Comparison of ENCODE assay signal across 13 mouse cellular contexts in genomic region chr9:116313932-116314790, GRCm38 (mm10).
A peak's percentile ranks its signal among the peaks of the same experiment; 100 is the strongest.
DNase-seq lines count a peak whose midpoint lies in the region; ATAC-seq and TF ChIP-seq lines count a peak whose summit lies in the region.
"Had no signal": no experiment of that assay in that cellular context is flagged by ENCODE, and none has a peak within 500 bp of the region (broad histone marks: within the 10 kb centered on the region; RNA-seq: fewer than 3 reads in every experiment).

No protein-coding gene starts in this region.

- H3K4me1 ChIP-seq in heart, embryonic 10.5 days: peaks cover 5% of the 10 kb centered on the region; the same call in 1 of the 2 replicates
- H3K4me1 ChIP-seq in lung, embryonic 14.5 days (ENCODE audit: insufficient read depth): no peaks in the 10 kb centered on the region
- no peaks in the 10 kb centered on the region for H3K4me1 ChIP-seq in thymus, adult 2 months (replicated peaks; ENCODE audit: control insufficient read depth, insufficient read depth, low read length)
- H3K4me1 ChIP-seq: limb, embryonic 13.5 days; megakaryocyte, embryonic 14.5 days had no signal

- no peaks in the 10 kb centered on the region for H3K9me3 ChIP-seq in heart, embryonic 10.5 days
- no peaks in the 10 kb centered on the region for H3K9me3 ChIP-seq in lung, embryonic 14.5 days (ENCODE audit: low read depth, low read length)
- H3K9me3 ChIP-seq: limb, embryonic 13.5 days; megakaryocyte, embryonic 14.5 days had no signal

- no peak for TF ChIP-seq POLR2A in thymus, adult 2 months (IDR thresholded peaks at IDR 0.05; ENCODE audit: control insufficient read depth, extremely low read depth, insufficient read depth, low read length, poor library complexity)

- DNase-seq in heart, adult 11 months: peak; percentile 94
- DNase-seq in heart, embryonic 10.5 days (ENCODE audit: low spot score): no peak
- DNase-seq in urinary bladder, postnatal 14 days (ENCODE audit: low spot score): peak; percentile 49
- DNase-seq in urinary bladder, postnatal 25 days (ENCODE audit: low spot score): no peak
- peak; percentile 51 for DNase-seq in lung, embryonic 14.5 days
- no peak for DNase-seq in thymus, adult 2 months
- no peak for DNase-seq in natural killer cell, adult 2 months (ENCODE audit: low spot score in 2 of 2)
- no peak for DNase-seq in layer of hippocampus, adult 8-10 months (ENCODE audit: low spot score in 2 of 2)
- DNase-seq: cerebellum, adult 2 months; kidney, postnatal 36 days; right cerebral cortex, postnatal 14 days had no signal

- no peaks in the 10 kb centered on the region for H3K27me3 ChIP-seq in heart, embryonic 10.5 days (ENCODE audit: insufficient read depth, poor library complexity, severe bottlenecking)
- no peaks in the 10 kb centered on the region for H3K27me3 ChIP-seq in lung, embryonic 14.5 days (ENCODE audit: insufficient read depth, low read length)
- H3K27me3 ChIP-seq in thymus, adult 2 months (ENCODE audit: control insufficient read depth, insufficient read depth, low read length): no peaks in the 10 kb centered on the region
- H3K27me3 ChIP-seq: limb, embryonic 13.5 days had no signal

- no peak overlapping the region for H3K9ac ChIP-seq in lung, embryonic 14.5 days
- H3K9ac ChIP-seq: limb, embryonic 13.5 days had no signal

- 0 out of 2 replicates have a peak, but pooled peaks have one; percentile 11 for ATAC-seq in lung, embryonic 14.5 days (ENCODE audit: insufficient read depth)

- TF ChIP-seq CTCF in lung, embryonic 14.5 days (IDR thresholded peaks at IDR 0.05; ENCODE audit: low read depth): no peak
- no peak for TF ChIP-seq CTCF in thymus, adult 2 months (IDR thresholded peaks at IDR 0.05; ENCODE audit: borderline replicate concordance, control insufficient read depth, extremely low read depth, insufficient read depth, low read length, poor library complexity)

- no peak overlapping the region for H3K4me3 ChIP-seq in heart, embryonic 10.5 days
- no peak overlapping the region for H3K4me3 ChIP-seq in lung, embryonic 14.5 days (ENCODE audit: low read depth, low read length)
- no peak overlapping the region for H3K4me3 ChIP-seq in thymus, adult 2 months (ENCODE audit: control insufficient read depth, insufficient read depth, low read length)
- H3K4me3 ChIP-seq: limb, embryonic 13.5 days; megakaryocyte, embryonic 14.5 days had no signal

- WGBS in heart, embryonic 10.5 days: 59% methylated on average over 14 of the region's 14 CpGs
- WGBS in lung, embryonic 14.5 days: 47% methylated on average over 14 of the region's 14 CpGs
- WGBS in thymus, adult 2 months: 94% methylated on average over 14 of the region's 14 CpGs

- no peak overlapping the region for H3K4me2 ChIP-seq in lung, embryonic 14.5 days
- H3K4me2 ChIP-seq: limb, embryonic 13.5 days had no signal

- H3K36me3 ChIP-seq in heart, embryonic 10.5 days: no peaks in the 10 kb centered on the region
- no peaks in the 10 kb centered on the region for H3K36me3 ChIP-seq in lung, embryonic 14.5 days (ENCODE audit: insufficient read depth)
- no peaks in the 10 kb centered on the region for H3K36me3 ChIP-seq in thymus, adult 2 months (ENCODE audit: control insufficient read depth, insufficient read depth, low read length)
- H3K36me3 ChIP-seq: limb, embryonic 13.5 days had no signal

- H3K27ac ChIP-seq in heart, embryonic 10.5 days: no peak overlapping the region
- H3K27ac ChIP-seq in lung, embryonic 14.5 days (ENCODE audit: low read depth): no peak overlapping the region
- H3K27ac ChIP-seq in thymus, adult 2 months (ENCODE audit: control insufficient read depth, insufficient read depth, low read length): no peak overlapping the region
- H3K27ac ChIP-seq: limb, embryonic 13.5 days had no signal

Comparison
In these comparisons a context has a peak if more than half of its experiments do, and no peak if none do; other contexts are left out.
1. DNase-seq: peak in heart, adult 11 months (single experiment), urinary bladder, postnatal 14 days (single experiment) and lung, embryonic 14.5 days (single experiment); none in heart, embryonic 10.5 days (single experiment), urinary bladder, postnatal 25 days (single experiment), thymus, adult 2 months (single experiment), natural killer cell, adult 2 months (0 of 2) and layer of hippocampus, adult 8-10 months (0 of 2).